Mouse (Mus musculus): Measurements from ENCODE around the gene Slc25a25. TPM values are rescaled to one million over a fixed set of nuclear protein-coding genes. Genes with fewer than 3 reads are reported as not detected.

The Slc25a25 gene
- total and polyA plus RNA-seq, 3 experiments: 6.6 to 10.0 (median 9.8) TPM

- Histone ChIP-seq H3K36me3 (replicated peaks in 1 of 2; ENCODE audit: control insufficient read depth in 1 of 2, insufficient read depth in 1 of 2, low read length in 1 of 2) (peaks cover 3 to 53% of the 10 kb centered on the region in 2 experiments), H3K4me2 (ENCODE audit: insufficient read depth, low read depth, poor library complexity, severe bottlenecking) (no peak overlapping the region), H3K9ac (ENCODE audit: insufficient read depth, low read depth) (no peak overlapping the region), H3K4me1 (ENCODE audit: control insufficient read depth in 1 of 2, insufficient read depth in 2 of 2) (peaks cover 7 to 30% of the 10 kb centered on the region in 2 experiments; a peak in 3 of 4 replicates), H3K79me2 (replicated peaks; ENCODE audit: control insufficient read depth, extremely low read depth, insufficient read depth, poor library complexity, severe bottlenecking) (peaks cover 4% of the 10 kb centered on the region; the same call in 1 of the 2 replicates), H3K4me3 (replicated peaks in 1 of 3; ENCODE audit: low read depth in 2 of 3, low read length in 2 of 3, poor library complexity in 1 of 3) (no peak overlapping the region), H3K27me3 (replicated peaks) (no peaks in the 10 kb centered on the region), H3K9me3 (replicated peaks; ENCODE audit: low read length) (no peaks in the 10 kb centered on the region), H3K27ac (ENCODE audit: insufficient read depth, low read depth) (no peak overlapping the region)
- no peak for TF ChIP-seq NRF1 (IDR thresholded peaks at IDR 0.05; ENCODE audit: low read depth, low read length)
- no peak for TF ChIP-seq ETS1 (conservative IDR thresholded peaks at IDR 0.05; ENCODE audit: low read depth, low read length)
- no peak for TF ChIP-seq MEF2A (IDR thresholded peaks at IDR 0.05; ENCODE audit: borderline replicate concordance, low read depth, low read length)
- no peak for TF ChIP-seq JUND (conservative IDR thresholded peaks at IDR 0.05; ENCODE audit: low read depth, low read length)
- no peak for TF ChIP-seq TCF12 (IDR thresholded peaks at IDR 0.05; ENCODE audit: low read depth, low read length)
- TF ChIP-seq CHD1 (IDR thresholded peaks at IDR 0.05; ENCODE audit: low read depth, low read length): no peak
- TF ChIP-seq MYC (IDR thresholded peaks at IDR 0.05; ENCODE audit: low read depth, low read length): no peak
- no peak for TF ChIP-seq MAFK (IDR thresholded peaks at IDR 0.05; ENCODE audit: insufficient replicate concordance, low read length)
- no peak for TF ChIP-seq POLR2A (IDR thresholded peaks at IDR 0.05; ENCODE audit: low read depth, low read length)
- dilution Hi-C loops (cut with MboI; ENCODE audit: extremely low pct_ligation_motif_present, extremely low pct_unique_long_range_greater_than_20kb, low sequenced_read_pairs): no loop called here
- in situ Hi-C loops (cut with MboI; ENCODE audit: low pct_ligation_motif_present, low pct_unique_long_range_greater_than_20kb, low sequenced_read_pairs): no loop called here
- DNase-seq (ENCODE audit: extremely low read depth): no peak
Observed at GRCm38 (mm10) chr2:32441550-32441949, 9.7 kb downstream of the Slc25a25 start.

- dilution Hi-C loops (cut with MboI; ENCODE audit: extremely low pct_ligation_motif_present, extremely low pct_unique_long_range_greater_than_20kb, low sequenced_read_pairs) (no loop called here), in situ Hi-C loops (cut with MboI; ENCODE audit: low pct_ligation_motif_present, low pct_unique_long_range_greater_than_20kb, low sequenced_read_pairs) (no loop called here)
- Histone ChIP-seq H3K27me3 (replicated peaks) (no peaks in the 10 kb centered on the region), H3K36me3 (replicated peaks in 1 of 2; ENCODE audit: control insufficient read depth in 1 of 2, insufficient read depth in 1 of 2, low read length in 1 of 2) (peaks cover 3 to 48% of the 10 kb centered on the region in 2 experiments), H3K9ac (ENCODE audit: insufficient read depth, low read depth) (no peak overlapping the region), H3K27ac (ENCODE audit: insufficient read depth, low read depth) (no peak overlapping the region), H3K4me2 (ENCODE audit: insufficient read depth, low read depth, poor library complexity, severe bottlenecking) (no peak overlapping the region), H3K4me1 (ENCODE audit: control insufficient read depth in 1 of 2, insufficient read depth in 2 of 2) (peaks cover 7 to 30% of the 10 kb centered on the region in 2 experiments; a peak in 3 of 4 replicates), H3K4me3 (replicated peaks in 1 of 3; ENCODE audit: low read depth in 2 of 3, low read length in 2 of 3, poor library complexity in 1 of 3) (no peak overlapping the region), H3K79me2 (replicated peaks; ENCODE audit: control insufficient read depth, extremely low read depth, insufficient read depth, poor library complexity, severe bottlenecking) (peaks cover 10% of the 10 kb centered on the region; the same call in 1 of the 2 replicates), H3K9me3 (replicated peaks; ENCODE audit: low read length) (no peaks in the 10 kb centered on the region)
- TF ChIP-seq GABPA (IDR thresholded peaks at IDR 0.05; ENCODE audit: insufficient replicate concordance, low read depth, low read length) (no peak), USF2 (conservative IDR thresholded peaks at IDR 0.05; ENCODE audit: low read depth, low read length) (no peak), MAZ (IDR thresholded peaks at IDR 0.05; ENCODE audit: low read depth, low read length) (no peak), CHD1 (IDR thresholded peaks at IDR 0.05; ENCODE audit: low read depth, low read length) (no peak), POLR2A (IDR thresholded peaks at IDR 0.05; ENCODE audit: low read depth, low read length) (no peak), NRF1 (IDR thresholded peaks at IDR 0.05; ENCODE audit: low read depth, low read length) (no peak), TBP (conservative IDR thresholded peaks at IDR 0.05; ENCODE audit: low read depth, low read length) (no peak), MXI1 (IDR thresholded peaks at IDR 0.05; ENCODE audit: low read depth, low read length) (no peak), USF1 (IDR thresholded peaks at IDR 0.05; ENCODE audit: low read depth, low read length) (no peak)
- DNase-seq (ENCODE audit: extremely low read depth): no peak
Observed at GRCm38 (mm10) chr2:32440632-32441031, 10.6 kb downstream of the Slc25a25 start.
